Mouse (Mus musculus): ENCODE data around the gene Plk5.

- TF ChIP-seq TAL1 (IDR thresholded peaks at IDR 0.05; ENCODE audit: low read length) (no peak), GATA1 (IDR thresholded peaks at IDR 0.05; ENCODE audit: low read length) (no peak)
These were observed 44.5 kb downstream of the Plk5 start for GRCm38 (mm10) chr10:80400704-80401161.

All from erythroblast, embryonic 14.5 days (primary cell).